Mouse (Mus musculus): ENCODE measurements around the gene Rilp. TPM values are rescaled to one million over a fixed set of nuclear protein-coding genes. Genes with fewer than 3 reads are reported as not detected.

The Rilp gene
- total RNA-seq, 1 experiment from 2014 or later, result 0.41 TPM

DNA sequence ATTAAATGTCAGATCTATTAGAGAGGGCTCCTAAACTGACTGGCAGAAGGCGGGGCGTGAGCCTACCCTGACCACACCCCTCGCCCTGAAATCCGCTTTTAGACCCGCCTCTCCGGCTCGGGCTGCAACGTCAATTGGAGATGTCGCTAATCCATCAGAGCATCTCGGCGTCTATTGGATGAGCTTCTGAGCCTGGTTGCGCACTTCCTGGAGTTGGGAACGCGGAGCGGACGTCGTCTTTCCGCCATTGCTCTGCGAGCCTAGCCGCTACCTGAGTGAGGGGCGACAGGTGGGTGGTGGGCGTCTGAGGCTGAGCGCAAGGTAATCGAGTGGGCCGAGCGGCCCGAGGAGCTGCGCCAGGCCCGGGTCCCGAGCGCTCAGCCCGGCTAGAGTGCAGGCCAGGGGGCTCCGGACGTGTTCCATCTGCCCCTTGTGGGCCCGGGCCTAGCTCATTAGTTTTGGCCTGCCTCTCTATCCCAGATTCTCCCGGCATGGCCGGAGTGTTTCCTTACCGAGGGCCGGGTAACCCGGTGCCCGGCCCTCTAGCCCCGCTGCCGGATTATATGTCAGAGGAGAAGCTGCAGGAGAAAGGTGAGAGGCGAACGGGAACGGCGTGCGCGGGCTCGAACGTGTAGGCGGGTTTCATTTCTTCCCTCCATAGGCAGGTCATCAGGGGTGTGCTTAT, 23.2 kb upstream of the Rilp start, which contains the start of gene Prpf8:
Gene Prpf8, plus strand, starts transcription at position 216 of the 685 bp plus-strand sequence.
- ATAC-seq (replicated peaks; ENCODE audit: low read depth, poor library complexity, severe bottlenecking), result peak; percentile 100

DNA sequence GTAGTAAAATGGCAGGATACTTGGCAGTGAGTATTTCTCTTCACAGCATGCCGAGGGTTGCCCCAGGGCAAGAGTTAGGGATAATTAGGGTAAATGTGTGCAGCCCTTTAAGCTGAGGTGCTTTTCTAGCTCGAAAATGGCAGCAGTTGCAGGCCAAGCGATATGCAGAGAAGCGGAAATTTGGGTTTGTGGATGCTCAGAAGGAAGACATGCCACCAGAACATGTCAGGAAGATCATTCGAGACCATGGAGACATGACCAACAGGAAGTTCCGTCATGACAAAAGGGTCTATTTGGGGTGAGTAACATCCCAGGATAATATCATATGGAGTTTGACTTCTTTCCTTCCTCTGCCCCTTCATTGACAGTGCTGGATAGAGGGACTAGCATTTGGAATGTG, 22.4 kb upstream of the Rilp start:
- ATAC-seq (replicated peaks; ENCODE audit: low read depth, poor library complexity, severe bottlenecking), result no peak

DNA sequence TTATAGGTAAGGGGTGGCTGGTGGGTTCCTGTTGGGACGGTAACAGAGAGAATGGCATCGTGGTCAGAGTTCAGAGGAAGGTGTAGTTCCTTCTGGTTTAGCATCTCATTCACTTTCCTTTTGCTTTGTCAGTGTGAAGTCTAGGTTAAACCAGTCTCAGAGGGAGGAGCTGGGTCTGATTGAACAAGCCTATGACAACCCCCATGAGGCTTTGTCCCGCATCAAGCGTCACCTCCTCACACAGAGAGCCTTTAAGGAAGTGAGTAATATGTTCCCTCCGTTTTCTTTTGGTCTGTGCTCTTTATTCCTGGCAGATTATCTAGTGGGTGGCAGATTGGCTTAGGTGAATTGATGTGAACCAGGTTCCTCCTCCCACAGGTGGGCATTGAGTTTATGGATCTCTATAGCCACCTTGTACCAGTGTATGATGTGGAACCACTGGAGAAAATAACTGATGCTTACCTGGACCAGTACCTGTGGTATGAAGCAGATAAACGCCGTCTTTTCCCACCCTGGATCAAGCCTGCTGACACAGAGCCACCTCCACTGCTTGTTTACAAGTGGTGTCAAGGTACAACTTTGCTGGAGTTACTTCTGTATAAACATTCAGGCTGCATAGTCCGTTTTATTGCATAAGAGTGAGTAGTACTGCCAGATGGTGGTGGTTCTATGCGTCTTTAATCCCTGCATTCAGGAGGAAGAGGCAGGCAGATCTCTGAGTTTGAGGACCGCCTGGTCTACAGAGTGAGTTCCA, 15.4 kb upstream of the Rilp start:
- ATAC-seq (replicated peaks; ENCODE audit: low read depth, poor library complexity, severe bottlenecking), result no peak

DNA sequence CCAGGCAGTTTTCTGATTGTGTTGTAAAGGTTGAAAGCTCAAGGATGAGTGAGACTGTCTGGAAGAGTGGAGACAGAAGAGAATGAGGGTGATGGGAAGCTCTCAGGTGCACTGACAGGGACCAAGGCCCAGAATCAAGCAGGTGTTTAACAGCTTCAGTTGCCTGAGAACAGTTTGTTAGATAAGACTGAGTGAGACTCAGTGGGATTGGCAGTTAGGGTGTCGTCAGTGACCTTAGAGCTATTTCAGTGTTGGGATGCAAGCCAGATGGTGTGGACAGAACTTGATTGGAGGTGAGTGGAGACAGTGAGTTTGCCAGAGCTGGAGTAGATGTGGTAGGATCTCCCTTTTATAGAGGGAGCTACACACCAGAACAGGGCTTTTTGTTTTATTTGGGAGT, 11.8 kb upstream of the Rilp start:
- no peak for ATAC-seq (replicated peaks; ENCODE audit: low read depth, poor library complexity, severe bottlenecking)

DNA sequence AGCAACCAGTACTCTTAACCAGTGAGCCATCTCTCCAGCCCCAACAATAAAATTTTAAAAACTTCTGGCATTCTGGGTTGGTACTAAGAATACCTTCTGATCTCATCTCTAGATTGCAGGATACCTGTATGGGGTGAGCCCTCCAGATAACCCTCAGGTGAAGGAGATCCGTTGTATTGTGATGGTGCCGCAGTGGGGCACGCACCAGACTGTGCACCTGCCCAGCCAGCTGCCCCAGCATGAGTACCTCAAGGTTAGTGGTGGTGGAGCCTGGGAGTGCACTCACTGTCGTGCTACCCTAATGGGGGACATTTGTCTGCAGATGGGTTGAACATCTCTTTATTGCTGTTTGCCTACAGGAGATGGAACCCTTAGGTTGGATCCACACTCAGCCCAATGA, 1.7 kb upstream of the Rilp start:
- ATAC-seq (replicated peaks; ENCODE audit: low read depth, poor library complexity, severe bottlenecking), result no peak

DNA sequence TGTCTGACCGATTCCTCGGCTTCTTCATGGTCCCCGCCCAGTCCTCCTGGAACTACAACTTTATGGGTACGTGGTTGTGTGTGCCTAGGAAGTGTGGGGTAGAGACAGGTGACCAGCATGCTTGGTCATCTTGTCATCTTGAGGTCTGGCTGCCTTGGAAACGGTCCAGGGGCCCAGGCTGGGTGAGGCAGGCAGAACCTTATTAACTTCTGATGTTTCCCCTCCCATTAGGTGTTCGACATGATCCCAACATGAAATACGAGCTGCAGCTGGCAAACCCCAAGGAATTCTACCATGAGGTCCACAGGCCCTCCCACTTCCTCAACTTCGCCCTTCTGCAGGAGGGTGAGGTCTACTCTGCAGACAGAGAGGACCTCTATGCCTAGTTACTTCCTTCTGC, 990 bp upstream of the Rilp start:
- no peak for ATAC-seq (replicated peaks; ENCODE audit: low read depth, poor library complexity, severe bottlenecking)

DNA sequence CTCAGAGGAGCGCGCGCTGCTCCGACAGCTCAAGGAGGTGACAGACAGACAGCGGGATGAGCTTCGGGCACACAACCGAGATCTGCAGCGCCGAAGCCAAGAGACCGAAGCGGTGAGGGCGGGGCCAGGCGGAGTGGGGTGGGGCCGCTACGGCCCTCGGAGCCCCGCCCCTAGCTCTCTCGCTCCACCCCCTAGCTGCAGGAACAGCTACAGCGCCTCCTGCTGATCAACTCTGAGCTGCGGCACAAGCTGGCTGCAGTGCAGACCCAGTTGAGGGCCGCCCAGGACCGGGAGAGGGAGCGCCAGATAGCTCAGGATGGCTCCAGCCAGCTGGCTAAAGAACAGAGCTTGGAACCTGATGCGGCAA, 716 bp downstream of the Rilp start:
- ATAC-seq (replicated peaks; ENCODE audit: low read depth, poor library complexity, severe bottlenecking), result peak; percentile 84

DNA sequence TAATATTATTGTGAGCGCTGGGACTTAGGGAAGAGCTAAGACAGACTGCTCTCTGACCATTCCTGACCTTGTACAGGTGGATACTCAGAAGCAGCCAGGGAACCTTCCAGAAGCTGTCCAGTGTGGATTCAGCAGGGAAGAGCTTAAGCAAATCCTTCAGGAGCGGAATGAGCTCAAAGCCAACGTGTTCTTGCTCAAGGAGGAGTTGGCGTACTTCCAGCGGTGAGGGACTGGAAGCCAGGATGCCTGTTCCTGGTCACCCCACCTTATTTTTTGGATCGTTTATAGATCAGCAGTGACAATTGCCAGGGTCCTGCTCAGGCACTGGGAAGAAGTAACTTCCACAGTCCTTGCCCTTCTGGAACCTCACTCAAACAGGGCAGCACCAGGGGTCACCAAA, 1.3 kb downstream of the Rilp start:
- ATAC-seq (replicated peaks; ENCODE audit: low read depth, poor library complexity, severe bottlenecking), result no peak

DNA sequence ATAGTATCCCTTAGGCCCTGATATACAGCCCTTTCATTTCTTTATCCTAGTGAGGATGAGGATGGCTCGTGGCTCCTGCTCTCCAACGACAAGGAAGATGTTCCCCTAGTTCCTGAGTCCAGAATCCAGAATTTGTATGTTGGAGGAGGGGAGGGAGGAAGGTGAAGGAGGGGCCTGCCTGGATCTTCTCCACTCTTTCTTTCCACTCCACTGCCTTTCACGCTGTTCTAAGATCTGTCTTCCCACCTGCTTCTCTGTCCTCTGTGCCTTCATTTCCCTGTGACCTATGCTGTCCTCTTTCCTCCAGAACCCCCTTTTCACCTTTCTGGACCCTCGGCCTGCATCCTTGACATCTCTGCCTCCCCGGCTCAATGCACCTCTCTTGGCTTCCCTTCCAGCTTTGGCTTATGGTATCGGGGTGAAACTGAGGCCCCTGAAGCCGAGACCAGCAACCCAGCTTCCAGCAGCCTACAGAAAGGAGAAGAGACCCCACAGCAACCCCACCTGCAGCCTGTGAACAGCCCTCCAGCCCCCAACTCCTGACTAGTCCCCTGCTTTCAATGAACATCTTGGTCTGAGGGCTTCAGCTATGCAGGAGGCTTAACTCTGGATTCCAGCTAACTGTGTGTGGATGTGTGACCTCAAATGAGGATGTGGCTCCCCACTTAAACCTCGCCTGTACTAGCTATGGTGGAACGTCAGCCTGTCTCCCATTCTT, 2.6 kb downstream of the Rilp start:
- peak; percentile 26; the same call in 1 of the 2 replicates for ATAC-seq (replicated peaks; ENCODE audit: low read depth, poor library complexity, severe bottlenecking)

DNA sequence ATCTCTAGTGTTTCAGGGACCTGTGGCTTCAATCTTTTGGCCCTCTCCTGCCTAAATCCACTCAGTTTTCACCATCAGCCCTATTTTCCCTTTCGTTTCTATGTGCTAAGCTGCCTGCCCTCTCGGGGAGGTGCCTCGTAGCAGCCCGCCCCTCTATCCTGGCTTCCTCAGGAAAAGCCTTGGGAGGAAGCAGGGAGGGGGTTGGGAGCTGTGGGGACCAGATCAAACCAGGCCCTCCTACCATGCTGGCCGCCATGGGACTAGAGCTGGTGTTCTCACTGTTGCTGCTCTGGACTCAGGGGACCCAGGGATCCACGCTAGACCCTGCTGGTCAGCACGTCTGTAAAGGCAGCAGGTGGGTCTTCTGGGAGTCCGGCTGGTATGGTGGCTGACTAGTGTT, 3.4 kb downstream of the Rilp start, which contains the start of gene Scarf1:
Gene Scarf1, plus strand, starts transcription at position 205 of the 400 bp plus-strand sequence.
- peak; percentile 21; the same call in 1 of the 2 replicates for ATAC-seq (replicated peaks; ENCODE audit: low read depth, poor library complexity, severe bottlenecking)

DNA sequence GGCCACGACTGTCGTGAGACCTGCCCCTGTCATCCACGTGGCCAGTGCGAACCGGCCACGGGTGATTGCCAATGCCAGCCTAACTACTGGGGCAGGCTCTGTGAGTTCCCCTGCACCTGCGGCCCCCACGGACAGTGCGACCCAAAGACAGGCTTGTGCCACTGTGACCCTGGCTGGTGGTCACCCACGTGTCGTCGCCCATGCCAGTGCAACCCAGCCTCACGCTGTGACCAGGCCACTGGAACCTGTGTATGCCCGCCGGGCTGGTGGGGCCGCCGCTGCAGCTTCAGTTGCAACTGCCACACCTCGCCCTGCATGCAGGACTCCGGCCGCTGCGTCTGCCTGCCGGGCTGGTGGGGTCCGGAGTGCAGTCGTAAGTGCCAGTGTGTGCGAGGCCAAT, 5.3 kb downstream of the Rilp start:
- ATAC-seq (replicated peaks; ENCODE audit: low read depth, poor library complexity, severe bottlenecking), result no peak

DNA sequence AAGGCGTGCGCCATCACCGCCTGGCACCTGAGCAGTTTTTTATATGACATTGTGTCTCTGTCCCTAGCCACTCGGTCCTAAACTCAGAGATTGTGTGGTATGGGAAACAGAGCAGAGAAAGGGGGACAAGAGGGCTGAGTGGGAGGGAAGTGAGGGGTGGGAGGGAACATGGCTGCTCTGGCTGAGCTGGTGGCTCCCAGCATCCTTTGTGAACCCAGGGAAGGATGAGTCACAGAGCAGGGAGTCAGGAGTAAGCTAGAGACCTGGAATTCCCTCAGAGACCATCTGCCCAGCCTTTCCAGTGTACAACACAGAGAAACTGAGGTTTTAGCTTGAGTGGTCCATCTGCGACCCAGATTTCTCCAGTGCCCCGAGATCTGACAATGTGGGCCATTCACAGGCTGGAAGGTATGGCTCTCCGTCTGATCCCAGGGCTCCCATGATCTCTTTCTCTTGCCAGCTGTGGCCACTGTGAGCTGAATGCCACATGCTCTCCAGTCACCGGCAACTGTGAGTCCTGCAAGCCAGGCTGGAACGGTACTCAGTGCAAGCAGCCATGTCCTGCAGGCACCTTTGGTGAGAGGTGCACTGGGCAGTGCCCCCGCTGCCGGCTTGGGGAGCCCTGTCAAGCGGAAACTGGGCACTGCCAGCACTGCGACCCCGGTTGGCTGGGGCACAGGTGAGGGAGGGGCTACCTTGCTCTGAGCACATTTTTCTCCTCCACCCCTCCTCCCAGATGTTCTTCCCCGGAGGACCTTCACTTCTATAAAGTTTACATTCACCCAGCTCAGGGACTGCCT, 10.1 kb downstream of the Rilp start:
- ATAC-seq (replicated peaks; ENCODE audit: low read depth, poor library complexity, severe bottlenecking), result no peak

DNA sequence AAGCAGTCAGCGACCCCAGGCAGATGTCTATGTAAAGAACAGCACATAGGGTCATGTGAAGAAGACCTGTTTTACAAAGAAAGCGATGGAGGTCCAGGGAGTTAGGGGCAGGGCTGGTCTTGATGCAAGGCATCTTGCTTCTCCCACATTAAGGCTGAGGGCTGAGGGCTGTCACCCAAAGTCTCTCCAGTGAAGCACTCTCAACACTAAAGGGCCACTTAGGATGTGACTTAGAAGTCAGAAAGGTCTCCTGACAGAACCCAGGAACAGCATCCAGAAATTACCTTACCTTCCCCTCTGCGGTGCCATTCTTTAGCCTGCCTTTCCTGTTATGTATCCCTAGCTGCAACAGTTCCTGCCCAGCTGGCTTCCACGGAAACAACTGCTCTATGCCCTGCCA, 11.7 kb downstream of the Rilp start:
- no peak for ATAC-seq (replicated peaks; ENCODE audit: low read depth, poor library complexity, severe bottlenecking)

DNA sequence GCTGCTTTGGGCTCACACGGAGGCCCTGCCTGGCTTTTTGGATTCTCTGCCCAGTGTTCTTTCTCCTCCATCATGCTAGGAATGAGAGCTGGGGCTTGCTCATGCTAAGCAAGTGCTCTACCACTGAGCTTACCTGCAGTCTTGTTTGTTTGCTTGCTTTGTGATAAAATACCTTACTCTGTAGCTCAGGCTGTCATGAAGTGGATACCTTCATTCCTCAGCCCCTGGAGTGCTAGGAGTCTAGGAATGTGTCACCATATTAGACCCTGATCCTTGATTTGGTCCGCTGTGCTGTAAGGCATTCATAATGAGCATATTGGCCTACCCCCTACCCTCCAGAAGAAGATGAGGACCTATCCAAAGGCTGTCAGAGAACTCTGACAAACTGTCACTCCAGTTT, 12.9 kb downstream of the Rilp start:
- no peak for ATAC-seq (replicated peaks; ENCODE audit: low read depth, poor library complexity, severe bottlenecking)

DNA sequence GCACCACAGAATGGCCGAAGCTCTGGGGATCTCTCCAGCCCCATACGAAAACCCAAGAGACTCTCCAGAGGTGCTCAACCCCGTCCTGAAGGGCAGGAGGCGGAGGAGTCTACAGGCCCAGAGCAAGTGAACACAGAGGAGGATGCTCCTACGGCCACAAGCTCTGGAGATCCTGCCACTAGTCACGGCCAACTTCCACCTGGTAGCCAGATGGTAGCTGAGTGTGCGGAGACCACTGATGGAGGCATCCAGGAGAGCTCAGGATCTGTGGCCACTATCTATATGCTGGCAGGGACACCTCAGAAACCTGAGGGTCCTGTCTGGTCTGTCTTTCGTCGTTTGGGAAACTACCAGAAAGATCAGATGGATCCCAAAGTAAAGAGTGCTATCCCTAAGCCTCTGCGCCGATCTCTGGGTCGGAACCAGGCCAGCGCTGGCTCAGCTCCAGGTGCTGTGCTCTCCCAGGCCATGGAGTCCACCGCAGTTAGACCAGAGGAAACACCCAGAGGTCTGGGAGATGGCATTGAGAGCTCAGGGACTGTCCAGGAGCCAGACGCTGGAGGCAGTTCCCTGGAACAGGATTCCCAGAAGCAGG, 15.7 kb downstream of the Rilp start:
- no peak for ATAC-seq (replicated peaks; ENCODE audit: low read depth, poor library complexity, severe bottlenecking)

DNA sequence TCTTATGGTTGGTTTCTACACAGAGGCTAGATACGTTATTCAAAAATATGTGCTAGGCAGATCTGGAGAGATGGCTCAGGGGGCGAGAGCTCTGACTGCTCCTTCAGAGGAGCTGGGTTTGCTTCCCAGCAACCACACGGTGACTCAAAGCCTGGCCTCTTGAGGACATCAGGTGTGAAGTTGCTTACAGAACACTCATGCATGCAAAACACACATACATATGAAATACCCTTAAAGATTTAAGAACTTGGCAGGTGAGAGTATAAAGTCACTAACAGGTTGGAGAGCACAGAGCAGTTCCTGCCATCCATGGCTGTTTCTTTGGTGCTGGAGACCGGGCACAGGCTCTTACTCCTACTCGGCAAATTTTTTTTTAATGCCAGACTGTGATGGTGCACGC, 17.0 kb downstream of the Rilp start:
- ATAC-seq (replicated peaks; ENCODE audit: low read depth, poor library complexity, severe bottlenecking), result no peak

DNA sequence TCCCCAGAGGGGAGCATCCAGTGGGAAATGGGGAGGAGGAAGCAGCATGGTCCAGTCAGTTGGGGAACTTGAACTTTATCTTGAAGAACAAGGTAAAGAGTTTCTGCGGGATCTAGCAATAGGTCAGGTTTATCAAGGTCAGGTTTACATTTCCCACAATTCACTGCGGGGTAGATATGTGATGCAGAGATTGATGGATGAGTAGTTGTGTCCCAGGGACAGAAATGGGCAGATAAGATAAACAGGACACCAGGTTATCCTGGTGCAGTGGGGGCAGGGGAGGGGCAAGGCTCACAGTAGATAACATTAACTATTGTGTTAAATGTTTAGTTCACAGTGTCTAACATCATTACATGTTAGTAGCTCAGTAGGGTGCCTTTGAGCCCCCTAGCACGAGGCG, 19.9 kb downstream of the Rilp start:
- ATAC-seq (replicated peaks; ENCODE audit: low read depth, poor library complexity, severe bottlenecking), result no peak

DNA sequence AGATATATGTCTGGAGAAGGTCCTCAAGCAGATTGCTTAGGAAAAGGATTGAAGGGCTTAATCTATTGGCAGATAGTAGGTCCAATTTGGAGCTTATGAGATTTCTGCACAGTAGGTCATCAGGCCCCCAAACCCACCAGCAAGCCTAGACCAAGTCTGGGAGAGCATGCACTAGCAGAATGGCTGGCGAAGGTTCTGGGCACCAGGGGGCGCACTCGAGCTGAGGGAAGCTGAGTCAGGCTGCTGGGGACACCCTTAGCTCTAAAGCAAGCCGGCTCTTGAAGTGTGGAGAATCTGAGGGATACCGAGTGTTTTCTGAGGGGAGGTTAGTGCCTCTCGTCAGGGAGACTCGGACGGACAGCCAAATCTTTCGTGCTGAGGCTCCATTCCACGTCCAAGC, 20.4 kb downstream of the Rilp start:
- ATAC-seq (replicated peaks; ENCODE audit: low read depth, poor library complexity, severe bottlenecking), result peak; percentile 64

DNA sequence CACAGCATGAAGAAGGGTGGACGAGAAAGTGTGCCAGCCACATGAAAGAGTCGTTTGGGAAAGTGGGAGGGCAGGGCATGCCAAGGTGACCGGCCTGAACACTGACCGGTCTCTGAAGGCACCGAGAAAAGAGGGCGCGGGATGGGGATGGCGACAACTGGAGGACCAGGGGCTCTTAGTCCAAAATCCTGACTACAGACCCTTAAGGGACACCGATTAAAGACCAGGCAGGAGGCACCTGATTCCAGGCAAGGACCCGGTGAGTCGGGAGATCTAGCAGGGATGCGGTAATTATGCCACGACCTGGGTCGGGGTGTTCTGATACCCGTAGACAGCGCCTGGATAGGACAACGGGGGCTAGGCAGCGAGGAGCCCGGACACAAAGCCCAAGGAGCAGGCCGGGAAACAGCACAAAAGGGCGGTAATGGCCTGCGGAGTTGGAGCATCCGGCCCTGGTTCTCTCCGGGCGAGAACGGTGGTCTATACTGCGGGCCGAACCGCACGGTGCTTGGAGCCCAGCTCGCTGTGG, 21.0 kb downstream of the Rilp start:
- 0 out of 2 replicates have a peak, but pooled peaks have one; percentile 0 for ATAC-seq (replicated peaks; ENCODE audit: low read depth, poor library complexity, severe bottlenecking)
